Mouse (Mus musculus): Measurements from ENCODE around the gene Tigit.

Gene Tigit

DNA sequence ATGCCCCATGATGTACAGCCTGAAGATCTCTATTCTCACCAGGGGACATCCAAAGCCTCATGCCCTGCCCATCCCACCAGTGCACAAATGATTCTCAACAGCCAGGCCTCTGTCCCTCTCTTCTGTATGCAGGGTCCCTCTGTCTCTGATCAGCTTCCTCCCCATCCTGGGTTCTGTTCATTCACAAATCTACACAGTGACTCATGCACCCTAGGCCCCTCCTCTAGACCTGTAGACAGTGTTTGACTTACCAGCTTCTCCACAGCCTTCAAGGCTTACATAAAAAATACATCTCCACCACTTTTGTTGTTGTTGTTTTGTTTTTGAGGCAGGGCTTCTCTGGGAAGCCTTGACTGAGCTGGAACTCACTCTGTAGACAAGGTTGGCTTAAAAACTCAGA lies 915 bp upstream of the Tigit start:
- DNase-seq (ENCODE audit: low spot score), result no peak

DNA sequence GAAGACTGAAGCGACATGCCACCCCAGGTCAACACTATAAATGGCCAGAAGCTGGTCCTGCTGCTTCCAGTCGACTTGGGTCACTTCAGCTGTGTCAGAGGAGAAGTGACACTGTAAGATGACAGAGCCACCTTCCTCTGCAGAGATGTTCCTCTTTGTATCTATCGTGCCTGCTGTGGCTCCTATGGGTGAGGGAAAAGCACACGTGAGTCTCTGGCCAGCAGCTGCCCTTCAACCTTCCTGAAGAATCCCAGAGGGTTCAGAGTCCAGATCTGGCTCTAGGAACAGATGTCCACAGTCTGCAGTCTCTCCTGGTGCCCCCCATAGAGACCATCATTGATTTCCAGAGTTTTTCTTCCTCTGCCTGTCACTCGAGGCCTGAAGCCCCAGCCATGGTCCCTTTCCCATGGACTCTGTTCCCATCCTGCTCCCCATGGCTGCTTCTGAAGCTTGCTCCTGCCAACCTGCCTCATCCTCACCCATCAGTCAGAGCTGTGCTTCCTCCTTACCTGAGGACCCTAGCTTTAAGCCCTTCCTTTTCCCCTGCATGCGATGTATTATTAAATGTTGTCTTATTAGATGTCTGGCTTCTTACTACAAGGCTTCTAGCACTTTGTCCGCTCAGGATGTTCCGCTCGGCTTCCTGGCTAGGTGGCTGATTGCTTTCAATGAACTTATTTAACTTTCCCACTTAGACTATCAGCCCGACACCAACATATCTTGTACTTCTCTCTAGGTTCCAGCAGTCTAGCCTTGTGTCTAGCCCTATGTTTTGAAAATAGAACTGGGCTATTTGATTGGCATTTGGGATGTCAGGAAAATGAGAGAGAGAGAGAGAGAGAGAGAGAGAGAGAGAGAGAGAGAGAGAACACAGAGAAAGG lies 1.6 kb downstream of the Tigit start:
- DNase-seq (ENCODE audit: low spot score), result no peak

- DNase-seq (ENCODE audit: low spot score), result no peak
Measured at GRCm38 (mm10) chr16:43661576-43661975, 2.4 kb downstream of the Tigit start.

- no peak for DNase-seq (ENCODE audit: low spot score)
Measured at GRCm38 (mm10) chr16:43655183-43655787, 8.7 kb downstream of the Tigit start.

GRCm38 (mm10) chr16:43654269-43654668 lies 9.7 kb downstream of the Tigit start:
- DNase-seq (ENCODE audit: low spot score), result no peak

DNA sequence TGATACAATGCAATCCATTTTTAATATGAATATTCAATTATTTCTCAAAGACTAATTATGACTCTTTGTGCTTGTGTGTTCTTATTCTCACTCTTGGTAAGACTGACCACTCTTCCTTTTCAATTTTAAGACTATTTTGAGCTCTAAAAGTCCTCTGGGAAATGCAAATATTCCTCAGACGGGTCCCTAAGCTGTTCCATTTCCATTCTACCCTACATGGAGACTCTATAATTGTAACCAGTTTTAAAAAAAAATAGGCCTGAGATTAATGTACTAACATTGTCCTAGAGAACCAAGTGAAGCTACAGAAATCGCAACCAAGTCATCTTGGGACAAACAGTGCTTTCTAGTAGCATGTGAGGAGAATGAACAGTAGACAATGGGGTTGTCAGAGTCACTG lies 10.7 kb downstream of the Tigit start:
- no peak for DNase-seq (ENCODE audit: low spot score)

GRCm38 (mm10) chr16:43650355-43651080 lies 13.4 kb downstream of the Tigit start:
- DNase-seq (ENCODE audit: low spot score), result no peak

GRCm38 (mm10) chr16:43647641-43648040 lies 16.3 kb downstream of the Tigit start:
- no peak for DNase-seq (ENCODE audit: low spot score)

- DNase-seq (ENCODE audit: low spot score), result no peak
Measured at GRCm38 (mm10) chr16:43646943-43647342, 17.0 kb downstream of the Tigit start.

DNA sequence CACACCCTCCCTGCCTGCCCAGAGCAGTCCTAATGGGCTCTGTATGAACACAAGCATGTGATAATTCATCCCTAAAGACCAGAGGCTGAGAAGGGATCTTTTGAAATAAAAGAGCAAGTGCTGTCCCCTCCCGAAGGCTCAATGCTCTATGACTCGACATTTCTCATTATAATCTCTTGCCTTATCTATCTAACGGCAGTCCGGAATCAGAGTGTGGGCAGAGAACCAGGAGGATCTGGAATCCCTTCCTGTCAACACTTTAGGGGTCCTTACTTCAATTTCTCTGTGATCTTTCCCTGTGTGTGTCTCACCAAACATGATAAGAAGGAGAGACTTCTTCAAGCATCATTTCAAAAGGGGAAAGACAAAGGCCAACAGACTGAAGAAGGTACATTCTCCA lies 18.1 kb downstream of the Tigit start:
- DNase-seq (ENCODE audit: low spot score), result no peak

GRCm38 (mm10) chr16:43641230-43641629 lies 22.7 kb downstream of the Tigit start:
- DNase-seq (ENCODE audit: low spot score), result no peak

GRCm38 (mm10) chr16:43638406-43639049 lies 25.4 kb downstream of the Tigit start:
- DNase-seq (ENCODE audit: low spot score), result no peak

DNA sequence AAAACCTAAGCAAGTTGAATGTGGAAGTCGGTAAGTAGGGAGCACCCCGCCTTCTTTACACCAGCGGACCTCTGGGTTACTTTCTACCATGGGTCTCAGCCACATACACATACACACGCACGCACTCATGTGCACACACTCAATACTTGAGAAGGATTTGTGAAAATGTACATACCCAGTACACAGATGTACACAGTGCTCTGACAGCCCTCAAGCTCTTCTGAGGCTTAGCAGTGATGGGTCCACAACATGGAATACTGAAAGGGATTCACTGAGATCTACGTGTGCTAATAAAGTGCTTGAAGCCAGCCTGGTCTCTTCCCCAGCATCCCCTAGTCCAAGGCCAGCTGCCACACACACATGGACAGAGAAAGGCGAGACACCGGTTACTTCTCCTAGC lies 26.7 kb downstream of the Tigit start:
- no peak for DNase-seq (ENCODE audit: low spot score)

DNA sequence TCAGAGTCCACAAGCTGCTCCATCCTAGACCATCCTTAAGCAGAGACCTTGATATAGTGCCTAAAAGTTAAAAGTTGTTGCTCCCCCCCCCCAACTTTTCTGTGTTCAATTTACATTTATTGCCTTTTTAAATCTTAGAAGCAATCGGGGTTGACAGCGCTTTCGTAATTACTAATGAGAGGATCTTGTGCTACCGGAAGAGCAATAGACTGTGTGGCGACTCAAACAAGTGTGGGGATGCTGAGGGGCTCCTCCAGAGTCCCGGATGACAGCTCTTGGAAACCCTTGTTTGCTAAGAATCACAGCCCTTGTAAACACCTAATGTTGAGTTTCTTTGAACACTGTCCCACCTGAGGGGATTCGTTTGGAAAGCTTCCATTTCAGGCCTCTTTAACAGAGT lies 29.9 kb downstream of the Tigit start:
- DNase-seq (ENCODE audit: low spot score), result no peak

DNA sequence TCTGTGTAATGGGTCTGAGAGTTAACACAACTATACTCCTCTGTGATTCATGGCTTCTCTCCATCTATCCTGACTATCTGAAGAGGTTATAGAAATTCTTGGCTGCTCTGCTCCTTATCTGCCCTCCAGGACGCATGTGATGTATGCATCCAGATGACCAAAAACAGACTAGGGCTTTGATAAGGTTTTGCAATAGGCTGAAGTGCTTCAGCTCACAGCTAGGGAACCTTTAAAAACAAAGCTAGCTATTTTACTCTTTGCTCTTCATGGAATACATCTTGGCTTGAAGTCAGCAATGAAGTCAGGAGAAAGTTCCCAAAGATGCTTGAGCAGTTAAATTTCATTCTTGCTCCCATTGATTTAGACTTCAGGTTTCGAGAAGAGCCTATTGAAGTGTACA lies 32.2 kb downstream of the Tigit start:
- no peak for DNase-seq (ENCODE audit: low spot score)

DNA sequence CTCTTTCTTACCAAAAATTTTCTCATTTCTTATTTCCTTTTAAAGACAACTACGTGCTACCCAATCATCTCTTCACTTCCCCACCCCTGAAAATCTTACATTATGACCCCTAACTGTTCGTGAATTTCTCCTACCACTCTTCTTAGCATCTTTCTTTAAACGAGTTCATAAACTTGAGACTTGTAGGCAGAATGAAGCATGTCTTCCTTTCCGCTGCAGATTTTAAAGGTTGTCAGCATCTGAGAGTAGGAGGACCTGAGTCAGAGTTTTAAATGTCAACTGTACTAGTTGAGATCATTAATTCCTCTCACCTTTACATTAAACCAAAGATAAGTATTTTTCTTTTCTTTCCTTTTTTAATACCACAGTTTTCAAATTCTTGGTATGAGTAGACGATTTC lies 35.3 kb downstream of the Tigit start:
- no peak for DNase-seq (ENCODE audit: low spot score)

GRCm38 (mm10) chr16:43625956-43626355 lies 38.0 kb downstream of the Tigit start:
- no peak for DNase-seq (ENCODE audit: low spot score)

- no peak for DNase-seq (ENCODE audit: low spot score)
Measured at GRCm38 (mm10) chr16:43625289-43625688, 38.7 kb downstream of the Tigit start.

DNA sequence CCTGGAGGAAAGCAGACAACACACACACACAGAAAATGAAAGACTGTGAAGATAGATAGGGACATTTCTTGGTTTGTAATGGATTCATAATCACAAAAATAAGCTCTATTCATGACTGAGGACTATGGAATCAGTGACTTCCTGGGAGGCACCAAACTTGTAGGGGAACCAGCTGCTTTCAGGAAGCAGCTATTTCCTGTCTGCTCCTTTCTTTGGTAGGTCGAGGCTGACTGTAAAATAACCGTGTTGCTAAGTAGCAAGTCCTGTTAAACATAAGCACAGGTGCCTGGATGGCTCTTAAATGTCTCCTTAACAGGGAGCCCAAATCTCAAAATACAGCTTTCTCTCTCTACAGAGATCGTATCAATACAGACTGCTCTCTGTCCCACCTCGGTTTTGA lies 39.1 kb downstream of the Tigit start:
- DNase-seq (ENCODE audit: low spot score), result no peak

DNA sequence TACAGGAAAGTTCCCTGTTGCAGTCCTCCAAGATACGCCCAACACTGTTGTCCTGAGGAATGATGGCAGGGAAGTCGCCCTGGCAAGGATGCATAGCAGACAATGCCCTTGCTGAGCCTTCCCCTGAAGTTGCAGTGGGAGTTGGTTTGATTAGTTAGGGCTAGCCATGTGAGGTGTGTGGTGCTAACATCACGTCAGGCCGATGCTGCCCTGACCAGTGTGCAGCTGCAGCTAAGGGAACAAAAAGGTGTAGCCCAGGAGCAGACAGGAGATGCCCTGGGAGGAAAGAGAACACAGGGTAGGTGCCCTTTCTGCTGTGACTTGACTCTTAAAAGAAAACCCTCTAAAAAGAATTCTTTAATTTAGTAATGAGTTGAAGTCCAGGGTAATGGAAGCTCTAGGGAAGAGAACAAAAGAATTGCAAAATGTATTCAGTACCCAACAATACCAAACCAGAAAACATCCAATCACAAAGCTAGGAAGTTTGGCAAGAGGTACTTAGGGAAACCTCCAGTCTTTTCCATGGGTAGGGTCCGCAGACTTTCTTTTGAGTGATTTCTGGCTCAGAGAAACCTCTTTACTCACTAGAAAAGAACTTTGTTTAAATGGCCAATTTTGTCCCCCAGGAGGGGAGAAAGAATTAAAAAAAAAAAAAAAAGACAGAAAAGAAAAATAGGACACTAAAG lies 40.5 kb downstream of the Tigit start:
- no peak for DNase-seq (ENCODE audit: low spot score)

DNA sequence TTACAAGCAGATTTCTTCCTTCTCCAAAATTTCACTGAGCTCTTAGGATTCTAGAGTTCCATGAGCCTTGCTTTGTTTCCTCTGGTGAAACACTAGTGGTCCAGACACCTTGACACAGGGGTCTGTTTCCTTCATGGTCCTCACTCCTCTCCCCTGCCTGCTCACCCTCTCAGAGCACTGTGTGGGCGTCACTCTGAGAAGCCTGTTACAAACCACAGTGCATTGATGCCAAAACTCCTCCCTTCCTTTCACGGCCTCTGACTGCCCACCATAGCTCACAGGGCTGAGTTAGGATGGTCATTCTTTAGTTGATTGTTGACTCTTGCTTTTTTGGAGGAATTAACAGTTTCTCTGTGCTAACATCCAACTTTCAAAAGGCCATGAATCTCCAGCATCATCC lies 43.6 kb downstream of the Tigit start:
- no peak for DNase-seq (ENCODE audit: low spot score)

DNA sequence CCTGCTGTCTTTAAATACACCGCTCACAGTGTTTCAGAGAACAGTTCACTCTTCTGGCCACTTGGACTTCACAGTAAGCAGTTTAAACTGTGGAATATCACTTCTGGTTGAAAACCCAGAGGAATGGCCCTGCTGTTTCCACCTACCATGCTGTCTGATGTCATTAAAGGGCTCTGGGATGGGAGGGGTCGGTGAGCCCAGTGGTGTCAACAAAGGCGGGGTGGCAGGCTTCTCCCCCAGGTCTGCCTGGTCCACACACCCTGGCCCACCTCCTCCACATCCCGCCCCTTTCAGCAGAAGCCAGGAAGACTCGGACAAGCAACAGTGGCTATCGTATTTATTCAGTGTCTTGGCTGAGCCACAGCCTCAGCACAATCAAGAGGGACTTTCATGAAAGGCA lies 44.7 kb downstream of the Tigit start:
- no peak for DNase-seq (ENCODE audit: low spot score)
